Mouse (Mus musculus): Measurements from ENCODE around the gene Hist1h4h. TPM values are rescaled to one million over a fixed set of nuclear protein-coding genes. Genes with fewer than 3 reads are reported as not detected.

The Hist1h4h gene
- polyA plus RNA-seq, 1 experiment from 2014 or later: 3.6 TPM

GRCm38 (mm10) chr13:23497656-23498321 is 33.1 kb upstream of the Hist1h4h start:
- Histone ChIP-seq H3K9ac (ENCODE audit: low read length) (no peak overlapping the region), H3K36me3 (ENCODE audit: control insufficient read depth, insufficient read depth, low read length) (no peaks in the 10 kb centered on the region), H3K4me1 (ENCODE audit: control insufficient read depth, insufficient read depth, low read length) (no peaks in the 10 kb centered on the region; the same call in 1 of the 2 replicates), H3K4me3 (ENCODE audit: low read depth, low read length) (peak overlapping the region; percentile 7; the same call in 1 of the 2 replicates), H3K9me3 (ENCODE audit: control insufficient read depth, low read length) (no peaks in the 10 kb centered on the region), H3K4me2 (peak overlapping the region; percentile 21), H3K27me3 (ENCODE audit: control insufficient read depth, insufficient read depth, low read length) (no peaks in the 10 kb centered on the region), H3K27ac (ENCODE audit: low read depth, low read length) (no peak overlapping the region)
- DNase-seq (ENCODE audit: low spot score, missing footprints): peak; percentile 97
- ATAC-seq (ENCODE audit: low FRiP score): 0 out of 2 replicates have a peak, but pooled peaks have one; percentile 28
- 1% methylated on average over 19 of the region's 19 CpGs for WGBS

GRCm38 (mm10) chr13:23498653-23499052 is 32.2 kb upstream of the Hist1h4h start:
- Histone ChIP-seq H3K9me3 (ENCODE audit: control insufficient read depth, low read length) (no peaks in the 10 kb centered on the region), H3K27ac (ENCODE audit: low read depth, low read length) (no peak overlapping the region), H3K4me1 (ENCODE audit: control insufficient read depth, insufficient read depth, low read length) (peaks cover 2% of the 10 kb centered on the region; the same call in 1 of the 2 replicates), H3K27me3 (ENCODE audit: control insufficient read depth, insufficient read depth, low read length) (no peaks in the 10 kb centered on the region), H3K36me3 (ENCODE audit: control insufficient read depth, insufficient read depth, low read length) (no peaks in the 10 kb centered on the region), H3K4me2 (peak overlapping the region; percentile 21), H3K4me3 (ENCODE audit: low read depth, low read length) (0 out of 2 replicates have a peak overlapping the region, but pooled peaks have one; percentile 5), H3K9ac (ENCODE audit: low read length) (no peak overlapping the region)
- DNase-seq (ENCODE audit: low spot score, missing footprints) (peak; percentile 91), ATAC-seq (ENCODE audit: low FRiP score) (no peak)
- WGBS: 10% methylated on average over 10 of the region's 10 CpGs

- H3K4me2 ChIP-seq: no peak overlapping the region
- H3K9ac ChIP-seq (ENCODE audit: low read length): no peak overlapping the region
- H3K27me3 ChIP-seq (ENCODE audit: control insufficient read depth, insufficient read depth, low read length): no peaks in the 10 kb centered on the region
- no peaks in the 10 kb centered on the region for H3K36me3 ChIP-seq (ENCODE audit: control insufficient read depth, insufficient read depth, low read length)
- H3K27ac ChIP-seq (ENCODE audit: low read depth, low read length): no peak overlapping the region
- no peak overlapping the region for H3K4me3 ChIP-seq (ENCODE audit: low read depth, low read length)
- 3% methylated on average over 7 of the region's 7 CpGs for WGBS
- DNase-seq (ENCODE audit: low spot score, missing footprints) (no peak), ATAC-seq (ENCODE audit: low FRiP score) (no peak)
- peaks cover 3% of the 10 kb centered on the region; the same call in 1 of the 2 replicates for H3K4me1 ChIP-seq (ENCODE audit: control insufficient read depth, insufficient read depth, low read length)
- no peaks in the 10 kb centered on the region for H3K9me3 ChIP-seq (ENCODE audit: control insufficient read depth, low read length)
Observed at GRCm38 (mm10) chr13:23499943-23500342, 30.9 kb upstream of the Hist1h4h start.

- H3K4me1 ChIP-seq (ENCODE audit: control insufficient read depth, insufficient read depth, low read length): peaks cover 9% of the 10 kb centered on the region; the same call in 1 of the 2 replicates
- H3K27me3 ChIP-seq (ENCODE audit: control insufficient read depth, insufficient read depth, low read length): no peaks in the 10 kb centered on the region
- H3K9ac ChIP-seq (ENCODE audit: low read length): no peak overlapping the region
- DNase-seq (ENCODE audit: low spot score, missing footprints) (peak; percentile 99), ATAC-seq (ENCODE audit: low FRiP score) (peak; percentile 81)
- under 1% methylated on average over 17 of the region's 17 CpGs for WGBS
- peak overlapping the region; percentile 31; the same call in 1 of the 2 replicates for H3K4me2 ChIP-seq
- H3K27ac ChIP-seq (ENCODE audit: low read depth, low read length): no peak overlapping the region
- H3K9me3 ChIP-seq (ENCODE audit: control insufficient read depth, low read length): no peaks in the 10 kb centered on the region
- no peak overlapping the region for H3K4me3 ChIP-seq (ENCODE audit: low read depth, low read length)
- no peaks in the 10 kb centered on the region for H3K36me3 ChIP-seq (ENCODE audit: control insufficient read depth, insufficient read depth, low read length)
Observed at GRCm38 (mm10) chr13:23500424-23501200, 30.2 kb upstream of the Hist1h4h start.

- peaks cover 13% of the 10 kb centered on the region; the same call in 1 of the 2 replicates for H3K4me1 ChIP-seq (ENCODE audit: control insufficient read depth, insufficient read depth, low read length)
- no peaks in the 10 kb centered on the region for H3K9me3 ChIP-seq (ENCODE audit: control insufficient read depth, low read length)
- peak overlapping the region; percentile 31 for H3K4me2 ChIP-seq
- H3K27me3 ChIP-seq (ENCODE audit: control insufficient read depth, insufficient read depth, low read length): no peaks in the 10 kb centered on the region
- no peak overlapping the region for H3K9ac ChIP-seq (ENCODE audit: low read length)
- no peak overlapping the region for H3K4me3 ChIP-seq (ENCODE audit: low read depth, low read length)
- no peak overlapping the region for H3K27ac ChIP-seq (ENCODE audit: low read depth, low read length)
- 15% methylated on average over 5 of the region's 5 CpGs for WGBS
- ATAC-seq (ENCODE audit: low FRiP score) (no peak), DNase-seq (ENCODE audit: low spot score, missing footprints) (no peak)
- H3K36me3 ChIP-seq (ENCODE audit: control insufficient read depth, insufficient read depth, low read length): no peaks in the 10 kb centered on the region
Observed at GRCm38 (mm10) chr13:23501511-23501910, 29.3 kb upstream of the Hist1h4h start.

- no peak for DNase-seq (ENCODE audit: low spot score, missing footprints)
- Histone ChIP-seq H3K9ac (ENCODE audit: low read length) (no peak overlapping the region), H3K4me3 (ENCODE audit: low read depth, low read length) (no peak overlapping the region), H3K27ac (ENCODE audit: low read depth, low read length) (no peak overlapping the region), H3K36me3 (ENCODE audit: control insufficient read depth, insufficient read depth, low read length) (no peaks in the 10 kb centered on the region), H3K9me3 (ENCODE audit: control insufficient read depth, low read length) (no peaks in the 10 kb centered on the region), H3K27me3 (ENCODE audit: control insufficient read depth, insufficient read depth, low read length) (no peaks in the 10 kb centered on the region), H3K4me2 (peak overlapping the region; percentile 31), H3K4me1 (ENCODE audit: control insufficient read depth, insufficient read depth, low read length) (peaks cover 13% of the 10 kb centered on the region; the same call in 1 of the 2 replicates)
- ATAC-seq (ENCODE audit: low FRiP score): no peak
- 36% methylated on average over 9 of the region's 9 CpGs for WGBS
Observed at GRCm38 (mm10) chr13:23502031-23502567, 28.8 kb upstream of the Hist1h4h start.

GRCm38 (mm10) chr13:23502916-23503315 is 27.9 kb upstream of the Hist1h4h start:
- Histone ChIP-seq H3K9ac (ENCODE audit: low read length) (no peak overlapping the region), H3K4me1 (ENCODE audit: control insufficient read depth, insufficient read depth, low read length) (peaks cover 13% of the 10 kb centered on the region; the same call in 1 of the 2 replicates), H3K4me3 (ENCODE audit: low read depth, low read length) (no peak overlapping the region), H3K9me3 (ENCODE audit: control insufficient read depth, low read length) (no peaks in the 10 kb centered on the region), H3K4me2 (no peak overlapping the region), H3K27ac (ENCODE audit: low read depth, low read length) (no peak overlapping the region), H3K27me3 (ENCODE audit: control insufficient read depth, insufficient read depth, low read length) (peaks cover 2% of the 10 kb centered on the region; the same call in 1 of the 2 replicates), H3K36me3 (ENCODE audit: control insufficient read depth, insufficient read depth, low read length) (no peaks in the 10 kb centered on the region)
- no peak for DNase-seq (ENCODE audit: low spot score, missing footprints)
- no peak for ATAC-seq (ENCODE audit: low FRiP score)
- 22% methylated on average over 4 of the region's 4 CpGs for WGBS

- DNase-seq (ENCODE audit: low spot score, missing footprints) (peak; percentile 98), ATAC-seq (ENCODE audit: low FRiP score) (no peak; the same call in 1 of the 2 replicates)
- H3K27ac ChIP-seq (ENCODE audit: low read depth, low read length): no peak overlapping the region
- no peak overlapping the region for H3K9ac ChIP-seq (ENCODE audit: low read length)
- H3K4me1 ChIP-seq (ENCODE audit: control insufficient read depth, insufficient read depth, low read length): peaks cover 13% of the 10 kb centered on the region; the same call in 1 of the 2 replicates
- H3K4me3 ChIP-seq (ENCODE audit: low read depth, low read length): 0 out of 2 replicates have a peak overlapping the region, but pooled peaks have one; percentile 4
- 0 out of 2 replicates have a peak overlapping the region, but pooled peaks have one; percentile 18 for H3K4me2 ChIP-seq
- no peaks in the 10 kb centered on the region for H3K36me3 ChIP-seq (ENCODE audit: control insufficient read depth, insufficient read depth, low read length)
- under 1% methylated on average over 9 of the region's 9 CpGs for WGBS
- no peaks in the 10 kb centered on the region for H3K9me3 ChIP-seq (ENCODE audit: control insufficient read depth, low read length)
- H3K27me3 ChIP-seq (ENCODE audit: control insufficient read depth, insufficient read depth, low read length): peaks cover 2% of the 10 kb centered on the region; the same call in 1 of the 2 replicates
Observed at GRCm38 (mm10) chr13:23503797-23504196, 27.1 kb upstream of the Hist1h4h start.
